Mouse (Mus musculus): ENCODE measurements around the gene Amh.

DNA sequence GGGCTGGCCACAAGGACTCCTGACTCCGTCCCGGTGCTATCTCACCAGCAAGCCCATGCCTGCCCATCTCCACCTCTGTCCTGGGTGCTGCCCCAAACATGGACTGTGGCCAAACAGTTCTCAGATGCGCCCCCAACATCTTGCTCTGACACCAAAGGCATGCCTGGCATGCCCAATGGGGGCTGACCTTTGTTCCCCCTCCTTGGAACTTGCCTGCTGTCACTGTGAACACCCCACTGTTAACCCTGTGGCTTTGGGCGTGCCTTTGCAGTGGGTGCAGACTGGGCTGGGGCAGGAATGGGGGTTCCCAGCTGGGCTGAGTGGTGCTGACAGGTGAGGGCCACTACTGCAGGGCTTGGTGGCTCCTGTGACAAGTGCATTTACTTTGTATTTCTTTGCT lies 11.2 kb upstream of the Amh start:
- no peak for TF ChIP-seq CTCF (IDR thresholded peaks at IDR 0.05; ENCODE audit: borderline replicate concordance, insufficient read depth, low read length)
- TF ChIP-seq POLR2A (IDR thresholded peaks at IDR 0.05; ENCODE audit: low read depth, low read length): no peak
